Mouse (Mus musculus): ENCODE results near the gene Chchd3. TPM values are rescaled to one million over a fixed set of nuclear protein-coding genes. Genes with fewer than 3 reads are reported as not detected.

The Chchd3 gene
- total and polyA plus RNA-seq, 2 experiments from 2014 or later = 117 to 131 TPM

DNA sequence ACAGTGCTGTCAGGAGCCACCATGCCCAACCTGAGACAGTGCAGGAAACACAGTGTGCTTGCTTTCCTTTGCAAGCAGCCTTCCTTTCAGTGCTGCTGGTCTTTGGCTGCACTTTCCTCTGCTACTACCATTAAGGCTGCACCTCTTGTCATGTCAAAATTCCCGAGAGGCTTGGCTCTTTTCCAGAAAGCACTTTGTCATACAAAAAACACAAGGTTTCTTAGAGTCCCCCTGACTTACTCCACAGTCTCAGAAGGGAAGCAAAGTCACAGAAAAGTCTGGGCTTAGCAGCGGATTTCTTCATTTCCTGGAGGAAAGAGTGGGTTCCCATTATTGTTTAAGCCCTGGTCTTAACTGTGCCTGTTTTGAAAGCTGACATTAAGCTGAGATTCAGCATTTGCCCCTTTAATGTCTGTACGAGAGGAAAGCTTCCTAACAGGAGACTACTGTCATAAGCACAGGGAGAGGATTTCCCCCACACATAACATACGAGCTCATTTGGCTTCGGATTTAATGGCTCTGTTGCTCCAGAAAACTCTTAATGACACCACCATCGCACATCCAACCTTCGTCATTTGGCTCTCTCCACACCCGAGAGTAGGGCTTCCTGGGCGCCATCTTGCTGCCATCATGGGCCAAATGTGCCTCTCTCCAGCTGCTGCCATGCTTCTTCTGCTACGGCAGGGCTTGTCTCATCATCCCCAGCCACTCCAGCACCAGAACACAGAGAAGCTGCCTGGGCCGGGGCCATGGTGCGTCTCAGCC lies 236.0 kb downstream of the Chchd3 start:
- Histone ChIP-seq H3K36me3 (ENCODE audit: insufficient read depth) (no peaks in the 10 kb centered on the region), H3K9ac (no peak overlapping the region), H3K4me3 (ENCODE audit: low read depth, low read length) (no peak overlapping the region), H3K27ac (ENCODE audit: low read depth, low read length) (no peak overlapping the region), H3K4me1 (ENCODE audit: insufficient read depth) (no peaks in the 10 kb centered on the region), H3K9me3 (ENCODE audit: low read length) (no peaks in the 10 kb centered on the region), H3K27me3 (ENCODE audit: insufficient read depth, low read length) (no peaks in the 10 kb centered on the region), H3K4me2 (ENCODE audit: low read depth) (no peak overlapping the region)
- ATAC-seq (peak; percentile 62), DNase-seq (peak; percentile 25)
- WGBS = 58% methylated on average over 12 of the region's 12 CpGs
- TF ChIP-seq CTCF (IDR thresholded peaks at IDR 0.05; ENCODE audit: low read depth) = no peak

DNA sequence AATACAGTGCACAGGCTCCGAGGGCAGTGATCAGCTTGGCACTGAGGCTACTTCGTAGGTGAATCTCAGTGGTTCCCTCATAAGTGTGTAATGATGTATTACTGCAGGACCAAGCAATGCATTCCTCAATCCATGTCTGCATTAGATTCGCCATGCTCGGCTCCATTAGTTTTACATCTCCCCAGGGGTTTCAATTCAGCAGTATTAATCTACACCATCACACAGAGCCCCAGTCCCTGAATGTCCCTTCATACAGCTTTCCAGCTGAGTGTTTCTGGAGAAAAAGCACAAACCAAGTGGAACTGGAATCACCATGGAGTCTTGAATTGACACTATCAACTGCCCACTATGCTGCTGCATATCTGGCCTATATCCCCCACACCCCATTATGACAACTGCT lies 241.1 kb downstream of the Chchd3 start:
- no peaks in the 10 kb centered on the region for H3K9me3 ChIP-seq (ENCODE audit: low read length)
- WGBS = 86% methylated on average over 4 of the region's 4 CpGs
- H3K9ac ChIP-seq = no peak overlapping the region
- H3K4me2 ChIP-seq (ENCODE audit: low read depth) = no peak overlapping the region
- ATAC-seq = no peak
- no peak overlapping the region for H3K4me3 ChIP-seq (ENCODE audit: low read depth, low read length)
- no peaks in the 10 kb centered on the region; the same call in 1 of the 2 replicates for H3K4me1 ChIP-seq (ENCODE audit: insufficient read depth)
- H3K36me3 ChIP-seq (ENCODE audit: insufficient read depth) = no peaks in the 10 kb centered on the region
- DNase-seq = no peak
- no peaks in the 10 kb centered on the region for H3K27me3 ChIP-seq (ENCODE audit: insufficient read depth, low read length)
- H3K27ac ChIP-seq (ENCODE audit: low read depth, low read length) = no peak overlapping the region
- TF ChIP-seq CTCF (IDR thresholded peaks at IDR 0.05; ENCODE audit: low read depth) = no peak

DNA sequence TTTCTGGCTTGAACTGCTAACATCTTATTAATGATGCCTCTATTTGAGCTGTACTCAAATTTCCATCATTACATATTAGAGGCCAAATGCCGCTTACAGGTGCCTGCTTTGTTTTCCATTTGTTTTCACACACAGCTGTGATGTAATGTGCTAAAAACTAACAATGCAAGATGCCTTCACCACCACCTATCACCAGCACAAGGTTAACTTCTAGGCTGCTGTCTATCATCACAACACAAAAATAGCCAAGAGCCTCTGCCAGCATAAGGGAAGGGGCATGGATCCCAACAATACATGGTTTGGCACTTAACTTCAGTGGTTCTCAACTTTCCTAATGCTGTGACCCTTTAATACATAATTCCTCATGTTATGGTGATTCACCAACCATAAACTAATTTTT lies 251.3 kb downstream of the Chchd3 start:
- H3K27me3 ChIP-seq (ENCODE audit: insufficient read depth, low read length) = no peaks in the 10 kb centered on the region
- TF ChIP-seq CTCF (IDR thresholded peaks at IDR 0.05; ENCODE audit: low read depth) = no peak
- H3K9ac ChIP-seq = no peak overlapping the region
- no peaks in the 10 kb centered on the region for H3K4me1 ChIP-seq (ENCODE audit: insufficient read depth)
- H3K4me3 ChIP-seq (ENCODE audit: low read depth, low read length) = no peak overlapping the region
- H3K27ac ChIP-seq (ENCODE audit: low read depth, low read length) = no peak overlapping the region
- H3K9me3 ChIP-seq (ENCODE audit: low read length) = no peaks in the 10 kb centered on the region
- DNase-seq (no peak), ATAC-seq (no peak)
- H3K36me3 ChIP-seq (ENCODE audit: insufficient read depth) = no peaks in the 10 kb centered on the region
- no peak overlapping the region for H3K4me2 ChIP-seq (ENCODE audit: low read depth)
- 92% methylated on average over 1 of the region's 1 CpGs for WGBS

DNA sequence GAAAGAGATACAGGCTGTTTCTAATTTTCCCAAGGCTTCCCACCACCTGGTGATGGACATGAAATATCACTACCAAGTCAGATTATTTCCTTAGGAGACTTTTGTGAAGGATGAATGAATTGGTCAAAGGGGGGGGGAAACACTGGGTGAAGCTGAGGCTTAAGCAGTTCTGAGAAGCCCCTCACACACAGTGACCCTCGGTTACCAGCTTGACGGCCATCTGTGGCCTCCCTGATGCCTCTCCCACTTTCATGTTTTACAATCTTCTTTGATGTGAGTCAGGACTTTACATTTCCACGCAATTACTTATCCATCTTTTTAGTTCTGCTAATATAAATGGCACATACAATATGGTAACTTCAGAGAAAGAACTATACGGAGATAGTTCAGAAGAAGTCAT lies 252.3 kb downstream of the Chchd3 start:
- no peak for DNase-seq

DNA sequence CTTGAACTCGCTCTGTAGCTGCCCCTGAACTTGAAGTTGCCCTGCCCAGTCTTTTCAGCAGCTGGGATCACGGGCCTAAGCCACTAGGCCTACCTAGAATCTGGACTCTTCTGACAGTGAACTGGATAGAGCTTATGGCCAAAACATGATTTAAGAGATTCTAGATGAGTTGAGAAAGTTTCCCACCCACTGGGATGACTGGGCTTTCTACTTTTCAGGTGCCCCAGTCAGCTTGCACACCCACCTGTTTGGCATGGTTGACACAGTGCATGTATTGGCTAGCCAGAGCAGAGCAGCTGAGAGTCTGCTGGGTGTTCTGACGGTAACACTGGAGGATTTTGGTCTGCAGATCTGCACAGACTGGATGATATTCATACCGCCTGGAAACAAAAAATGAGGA lies 256.4 kb downstream of the Chchd3 start:
- 98% methylated on average over 4 of the region's 4 CpGs for WGBS
- DNase-seq (no peak), ATAC-seq (no peak)
- Histone ChIP-seq H3K4me2 (ENCODE audit: low read depth) (no peak overlapping the region), H3K27me3 (ENCODE audit: insufficient read depth, low read length) (no peaks in the 10 kb centered on the region), H3K4me3 (ENCODE audit: low read depth, low read length) (no peak overlapping the region), H3K4me1 (ENCODE audit: insufficient read depth) (no peaks in the 10 kb centered on the region), H3K9ac (no peak overlapping the region), H3K9me3 (ENCODE audit: low read length) (no peaks in the 10 kb centered on the region), H3K27ac (ENCODE audit: low read depth, low read length) (no peak overlapping the region), H3K36me3 (ENCODE audit: insufficient read depth) (peaks cover 4% of the 10 kb centered on the region; the same call in 1 of the 2 replicates)
- no peak for TF ChIP-seq CTCF (IDR thresholded peaks at IDR 0.05; ENCODE audit: low read depth)

More for the DNA sequence above, 252.3 kb downstream of the Chchd3 start:
- Histone ChIP-seq H3K36me3 (ENCODE audit: insufficient read depth) (no peaks in the 10 kb centered on the region), H3K9ac (no peak overlapping the region), H3K27ac (ENCODE audit: low read depth, low read length) (no peak overlapping the region), H3K4me2 (ENCODE audit: low read depth) (no peak overlapping the region), H3K4me1 (ENCODE audit: insufficient read depth) (no peaks in the 10 kb centered on the region), H3K27me3 (ENCODE audit: insufficient read depth, low read length) (no peaks in the 10 kb centered on the region), H3K4me3 (ENCODE audit: low read depth, low read length) (no peak overlapping the region), H3K9me3 (ENCODE audit: low read length) (no peaks in the 10 kb centered on the region)
- 61% methylated on average over 4 of the region's 4 CpGs for WGBS
- ATAC-seq = no peak
- no peak for TF ChIP-seq CTCF (IDR thresholded peaks at IDR 0.05; ENCODE audit: low read depth)

DNA sequence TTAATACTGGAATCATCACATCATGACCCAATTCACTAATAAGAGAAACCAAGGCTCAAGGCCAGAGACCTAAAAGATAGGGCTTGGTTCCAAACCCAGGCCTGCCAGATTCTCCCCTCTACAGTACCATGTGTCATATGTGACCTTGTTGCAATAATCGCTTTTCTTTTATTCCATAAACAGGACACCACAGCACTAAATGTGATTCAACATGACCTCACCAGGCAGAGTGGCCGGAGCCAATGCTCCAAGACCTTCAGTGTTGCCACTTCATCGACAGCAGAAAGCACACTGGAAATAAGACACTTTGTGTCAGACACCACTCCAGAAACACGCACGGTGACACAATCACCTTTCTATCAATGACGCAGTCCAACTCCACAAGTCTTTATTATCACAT lies 258.3 kb downstream of the Chchd3 start:
- Histone ChIP-seq H3K4me1 (ENCODE audit: insufficient read depth) (0 out of 2 replicates have a peak, but pooled peaks cover 1% of the 10 kb centered on the region), H3K4me3 (ENCODE audit: low read depth, low read length) (no peak overlapping the region), H3K4me2 (ENCODE audit: low read depth) (no peak overlapping the region), H3K36me3 (ENCODE audit: insufficient read depth) (peaks cover 4% of the 10 kb centered on the region; the same call in 1 of the 2 replicates), H3K27me3 (ENCODE audit: insufficient read depth, low read length) (no peaks in the 10 kb centered on the region), H3K9ac (no peak overlapping the region), H3K9me3 (ENCODE audit: low read length) (no peaks in the 10 kb centered on the region), H3K27ac (ENCODE audit: low read depth, low read length) (no peak overlapping the region)
- 95% methylated on average over 6 of the region's 6 CpGs for WGBS
- no peak for TF ChIP-seq CTCF (IDR thresholded peaks at IDR 0.05; ENCODE audit: low read depth)
- DNase-seq (no peak), ATAC-seq (no peak)

DNA sequence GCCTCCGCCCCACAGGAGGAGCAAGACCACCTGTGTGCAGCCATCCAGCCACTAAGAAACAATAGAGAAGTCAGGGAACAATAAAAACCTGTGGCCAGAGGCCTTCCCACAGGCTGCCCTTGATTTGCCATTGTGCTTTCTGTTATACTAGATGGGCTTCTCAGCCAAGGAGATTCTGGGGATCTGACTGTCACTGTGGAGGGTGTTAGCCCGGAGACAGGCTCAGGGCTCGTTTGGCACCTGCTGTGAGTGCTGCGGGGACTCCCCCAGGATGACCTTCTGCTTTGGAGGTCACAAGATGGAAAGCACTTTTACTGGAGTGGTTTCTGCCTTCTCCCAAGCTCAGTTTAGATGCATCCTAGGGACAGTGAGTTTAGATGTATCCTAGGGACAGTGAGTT lies 262.5 kb downstream of the Chchd3 start:
- no peak for ATAC-seq
- no peak for TF ChIP-seq CTCF (IDR thresholded peaks at IDR 0.05; ENCODE audit: low read depth)
- peaks cover 4% of the 10 kb centered on the region; the same call in 1 of the 2 replicates for H3K36me3 ChIP-seq (ENCODE audit: insufficient read depth)
- no peak overlapping the region for H3K27ac ChIP-seq (ENCODE audit: low read depth, low read length)
- H3K4me2 ChIP-seq (ENCODE audit: low read depth) = no peak overlapping the region
- H3K9me3 ChIP-seq (ENCODE audit: low read length) = no peaks in the 10 kb centered on the region
- no peaks in the 10 kb centered on the region for H3K27me3 ChIP-seq (ENCODE audit: insufficient read depth, low read length)
- no peak overlapping the region for H3K9ac ChIP-seq
- 0 out of 2 replicates have a peak, but pooled peaks cover 6% of the 10 kb centered on the region for H3K4me1 ChIP-seq (ENCODE audit: insufficient read depth)
- H3K4me3 ChIP-seq (ENCODE audit: low read depth, low read length) = no peak overlapping the region
- 34% methylated on average over 4 of the region's 4 CpGs for WGBS
- DNase-seq = no peak
